Mouse (Mus musculus) brain, embryonic 18.5 days (tissue): ENCODE results near the gene Alyref.

Experiments used
- DNase-seq: peaks from one replicate; pipeline ENCODE4 v3.0.0-alpha.2; 2012; ENCODE audit warnings: low read depth, low spot score

Alyref gene

DNA sequence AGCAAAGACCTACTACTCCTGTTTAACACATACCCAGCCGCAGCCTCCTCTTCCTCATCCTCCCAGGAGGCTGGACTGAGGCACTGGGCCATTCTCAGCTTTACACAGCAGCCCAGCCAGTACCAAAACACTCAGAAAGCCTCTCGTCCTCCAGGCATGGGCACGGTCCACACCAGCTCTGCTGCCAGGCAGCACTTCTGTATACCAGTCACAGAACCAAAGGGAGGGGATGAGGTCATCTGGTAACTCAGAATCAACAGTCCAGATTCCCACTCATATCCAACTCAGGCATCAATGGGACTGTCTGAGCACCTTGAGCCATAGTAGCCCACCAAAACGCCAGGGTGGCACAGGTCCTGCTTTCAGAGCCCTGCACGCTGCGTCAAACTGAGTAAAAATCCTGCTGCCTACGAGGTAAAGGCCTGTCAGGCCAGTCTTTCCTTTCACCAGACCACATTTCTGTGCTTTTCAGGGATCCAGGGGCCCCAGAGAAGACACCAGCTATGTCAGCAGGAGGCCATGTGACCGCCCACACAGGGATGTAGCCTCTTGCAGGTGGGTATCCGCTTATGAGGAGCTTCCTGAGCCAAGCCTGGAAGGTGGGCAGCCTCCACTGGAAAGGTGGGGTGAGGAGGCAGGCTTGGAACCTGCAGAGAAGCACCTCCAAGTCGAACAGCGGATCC, 28.8 kb upstream of the Alyref start:
- DNase-seq: no peak

DNA sequence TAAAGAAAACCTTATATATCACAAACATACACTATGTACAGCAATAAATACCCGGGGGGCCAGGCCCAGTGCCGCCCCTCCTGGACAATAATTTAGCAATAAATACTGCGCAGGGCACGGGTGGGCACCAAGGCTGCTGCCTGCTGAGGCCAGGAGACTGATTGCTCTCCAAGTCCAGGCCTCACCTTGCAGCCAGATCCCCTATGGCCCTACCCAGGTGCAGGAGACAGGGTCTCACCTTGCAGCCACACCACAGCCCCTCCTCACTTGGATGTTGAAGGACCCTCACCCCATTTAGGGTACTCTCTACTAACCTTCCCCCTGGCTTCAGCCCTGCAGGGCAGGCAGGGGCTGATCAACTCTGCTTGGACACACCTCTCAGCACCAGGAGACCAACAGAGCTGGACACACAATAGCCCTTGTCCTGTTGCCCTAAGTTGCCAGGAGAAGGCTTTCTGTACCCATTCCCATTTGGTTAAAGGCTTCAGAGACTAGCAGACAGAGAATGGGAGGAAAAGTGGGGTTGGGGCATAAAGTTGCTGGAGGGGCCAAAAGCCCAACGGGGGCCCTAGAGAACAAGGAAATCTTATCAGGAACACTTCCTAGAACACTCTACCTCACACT, 27.1 kb upstream of the Alyref start, which contains the start of gene Sirt7:
Gene Sirt7, minus strand, starts transcription at position 89 of the 624 bp plus-strand sequence.
- no peak for DNase-seq

DNA sequence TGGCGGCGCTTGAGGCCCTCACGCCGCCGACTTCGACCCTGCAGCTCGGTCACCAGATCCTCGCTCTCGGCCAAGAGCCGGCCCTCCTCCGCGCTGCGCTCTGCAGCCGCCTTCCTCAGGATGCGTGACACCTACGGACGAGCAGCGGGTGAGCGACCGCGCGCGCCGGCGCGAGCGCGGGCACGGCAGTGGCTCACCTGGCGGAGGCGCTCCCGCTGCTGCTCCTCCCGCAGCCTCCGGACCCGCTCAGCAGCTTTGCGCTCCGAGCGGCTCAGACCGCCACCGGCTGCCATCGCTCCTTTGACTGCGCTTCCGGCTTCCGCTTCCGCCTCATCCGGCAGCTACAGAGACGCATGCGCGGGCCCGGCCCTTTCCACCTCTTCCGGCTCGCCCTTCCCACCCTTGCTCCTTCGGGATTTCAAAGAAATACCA, 26.5 kb upstream of the Alyref start:
- DNase-seq: peak; percentile 67

DNA sequence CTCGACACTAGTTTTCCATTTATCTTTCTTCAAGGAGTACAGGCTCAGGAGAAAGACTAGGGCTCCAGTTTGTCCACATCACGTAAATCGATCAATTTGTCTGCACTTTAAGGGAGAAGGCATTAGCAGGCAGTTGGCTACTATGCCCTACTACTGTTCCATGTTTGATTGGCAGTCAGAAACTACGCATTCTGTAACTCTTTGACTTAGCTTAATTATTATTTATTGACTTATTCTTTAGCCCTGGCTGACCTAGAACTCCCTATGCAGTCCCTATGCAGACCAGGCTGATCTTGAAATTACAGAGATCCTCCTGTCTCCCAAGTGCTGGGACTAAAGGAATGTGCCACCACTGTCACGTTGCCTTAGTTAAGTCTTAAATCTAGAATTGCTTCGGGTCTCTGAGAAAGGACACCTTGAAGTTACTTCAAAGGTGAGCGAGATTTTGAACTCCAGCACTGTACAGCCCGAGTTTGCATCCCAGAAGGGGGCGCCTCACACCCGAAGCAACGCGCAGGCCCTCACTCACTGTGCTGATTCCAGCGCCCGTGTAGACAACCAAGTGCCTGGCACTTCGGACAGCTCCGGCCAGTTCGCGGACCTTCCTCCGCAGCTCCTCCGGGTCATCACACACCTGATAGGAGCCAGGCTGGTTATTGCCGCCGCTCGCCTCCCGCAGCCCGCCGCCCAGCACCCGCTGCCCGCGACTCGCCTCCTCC, 26.0 kb upstream of the Alyref start:
- no peak for DNase-seq

DNA sequence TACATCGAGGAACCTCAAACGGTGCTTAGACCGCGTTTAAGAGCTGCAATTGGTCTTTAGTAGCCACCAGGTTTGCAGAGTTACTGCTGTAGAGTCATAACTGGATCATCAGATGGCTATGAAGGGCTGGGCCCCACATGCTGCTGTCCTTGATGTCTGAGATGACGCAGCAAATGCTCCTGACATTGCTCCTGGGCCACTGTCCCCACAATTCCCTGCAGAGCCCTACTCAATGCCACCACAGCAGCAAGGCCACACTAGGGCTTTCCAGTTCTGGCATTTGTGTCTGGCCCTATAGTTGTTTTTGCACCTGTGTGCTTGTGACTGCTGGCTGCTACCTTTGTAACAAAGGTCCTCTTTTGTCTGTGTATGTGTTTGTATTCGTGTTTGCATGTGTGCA, 24.6 kb upstream of the Alyref start:
- no peak for DNase-seq

DNA sequence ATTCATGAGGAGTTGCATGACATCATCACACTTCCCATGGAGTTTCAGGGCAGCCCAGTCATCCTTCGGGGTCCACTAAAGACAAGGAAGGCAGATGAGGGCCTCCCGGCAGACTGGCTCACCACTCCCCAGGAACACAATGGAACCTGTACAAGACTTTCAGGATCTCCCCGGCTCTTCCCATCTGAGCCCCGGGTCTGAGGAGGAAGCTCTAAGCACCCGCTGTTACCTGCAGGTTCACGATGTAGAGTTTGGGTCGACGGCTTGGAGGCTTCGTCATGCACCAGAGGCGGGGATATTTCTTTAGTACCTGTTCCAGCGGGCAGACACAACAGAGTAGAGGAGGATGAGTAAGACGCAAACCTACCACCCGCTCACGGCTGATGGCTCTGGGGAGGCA, 22.0 kb upstream of the Alyref start:
- no peak for DNase-seq

DNA sequence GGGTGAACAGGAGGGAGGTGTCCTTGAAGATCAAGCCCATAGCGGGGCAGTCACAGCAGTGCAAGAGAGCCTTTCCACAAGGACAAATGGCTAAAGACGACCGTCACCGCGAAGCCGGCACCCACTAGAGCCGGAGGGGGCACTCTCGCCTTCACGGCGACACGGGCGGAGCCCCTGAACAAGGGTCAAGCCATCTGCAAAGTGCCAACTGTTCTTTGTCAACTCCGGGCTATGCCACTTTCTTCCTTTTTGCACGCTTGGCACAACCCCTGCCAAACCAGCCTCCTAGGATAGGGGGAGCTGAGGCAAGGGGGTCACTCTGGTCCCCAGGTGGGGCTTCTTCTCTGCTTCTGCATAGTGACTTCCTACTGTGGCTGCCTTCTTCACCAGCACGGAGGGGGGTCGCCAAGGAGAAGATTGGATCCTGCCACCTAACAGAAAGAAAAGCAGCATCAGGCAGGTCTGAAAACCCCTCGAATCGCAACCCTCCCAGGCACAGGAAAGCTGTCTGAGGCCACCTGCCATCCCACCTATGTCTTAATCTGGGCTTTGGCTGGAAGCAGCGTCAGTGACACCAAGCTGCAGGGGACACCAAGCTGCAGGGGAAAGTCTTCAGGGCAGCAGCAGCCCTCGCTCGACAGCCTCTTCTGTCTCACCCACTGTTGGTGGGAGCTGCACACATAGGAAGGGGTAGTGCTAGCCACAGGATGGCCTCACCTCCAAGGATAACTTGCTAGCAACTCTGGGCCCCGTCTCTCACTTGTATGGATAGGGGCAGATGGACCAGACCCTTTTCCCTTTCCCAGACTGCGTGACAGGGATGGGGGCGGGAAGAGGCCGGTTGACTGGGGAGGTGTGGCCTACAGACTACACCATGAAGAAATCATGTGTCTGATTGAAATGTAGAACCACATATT, 20.7 kb upstream of the Alyref start:
- no peak for DNase-seq

DNA sequence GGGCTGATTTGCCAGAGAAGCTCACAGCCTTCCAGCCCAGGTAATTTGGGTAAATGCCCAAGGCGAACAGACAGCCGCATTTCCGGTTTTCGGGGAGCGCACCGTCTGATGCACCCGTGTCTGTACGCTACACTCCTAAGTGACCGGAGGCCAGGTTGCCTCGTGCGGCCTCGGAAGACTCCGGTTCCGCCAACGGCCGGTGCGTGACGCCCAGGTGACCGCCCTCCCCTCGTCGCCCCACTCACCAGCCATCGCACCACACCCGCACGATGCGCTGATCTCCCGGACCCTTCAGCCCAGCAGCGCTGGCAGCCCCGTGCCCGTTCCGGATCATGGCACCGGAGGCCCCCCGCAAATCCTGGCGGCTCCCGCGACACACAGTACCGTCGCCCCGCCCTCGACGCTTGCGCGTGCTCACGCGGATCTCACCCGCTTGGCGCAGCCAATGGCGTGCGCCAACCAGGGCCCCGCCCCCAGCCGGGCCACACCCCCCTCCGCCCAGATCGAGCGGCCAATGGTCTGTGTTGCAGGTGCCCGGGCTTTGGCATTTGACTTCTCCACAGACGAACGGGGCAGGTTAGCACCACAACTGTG, 19.5 kb upstream of the Alyref start, which contains the start of gene Pcyt2:
Gene Pcyt2, minus strand, starts transcription at position 418 of the 594 bp plus-strand sequence.
- DNase-seq: peak; percentile 76

DNA sequence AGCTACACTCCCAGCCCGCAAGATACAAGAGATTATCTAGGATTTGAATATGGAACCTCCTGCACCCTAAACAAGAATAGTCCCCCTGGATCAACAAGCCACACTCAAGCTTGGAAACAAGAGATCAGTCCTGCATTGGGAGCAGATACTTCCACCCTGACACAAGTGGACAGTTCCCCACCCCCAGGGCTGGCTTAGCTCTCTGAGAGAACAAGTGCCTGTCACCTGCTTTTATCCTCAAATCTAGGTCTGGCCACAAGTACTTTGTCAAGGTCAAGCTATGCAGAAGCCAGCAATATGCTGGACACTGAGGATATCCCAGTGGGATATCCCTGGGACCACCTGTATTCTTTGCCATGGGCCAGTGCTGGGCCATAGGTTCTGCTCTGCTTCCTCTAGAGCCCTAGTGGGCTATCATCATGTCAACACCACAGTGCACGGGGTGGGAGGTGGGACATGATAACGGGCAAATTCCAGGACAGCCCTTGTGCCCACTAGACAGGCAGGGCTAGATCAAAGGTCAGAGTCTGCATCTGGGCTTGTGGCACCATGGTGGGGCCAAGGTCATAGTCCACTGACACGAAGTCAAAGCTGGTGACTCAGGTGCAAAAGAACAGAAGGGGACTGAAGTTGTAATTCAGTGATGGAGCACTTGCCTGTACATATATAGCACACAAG, 18.6 kb upstream of the Alyref start:
- DNase-seq: no peak

DNA sequence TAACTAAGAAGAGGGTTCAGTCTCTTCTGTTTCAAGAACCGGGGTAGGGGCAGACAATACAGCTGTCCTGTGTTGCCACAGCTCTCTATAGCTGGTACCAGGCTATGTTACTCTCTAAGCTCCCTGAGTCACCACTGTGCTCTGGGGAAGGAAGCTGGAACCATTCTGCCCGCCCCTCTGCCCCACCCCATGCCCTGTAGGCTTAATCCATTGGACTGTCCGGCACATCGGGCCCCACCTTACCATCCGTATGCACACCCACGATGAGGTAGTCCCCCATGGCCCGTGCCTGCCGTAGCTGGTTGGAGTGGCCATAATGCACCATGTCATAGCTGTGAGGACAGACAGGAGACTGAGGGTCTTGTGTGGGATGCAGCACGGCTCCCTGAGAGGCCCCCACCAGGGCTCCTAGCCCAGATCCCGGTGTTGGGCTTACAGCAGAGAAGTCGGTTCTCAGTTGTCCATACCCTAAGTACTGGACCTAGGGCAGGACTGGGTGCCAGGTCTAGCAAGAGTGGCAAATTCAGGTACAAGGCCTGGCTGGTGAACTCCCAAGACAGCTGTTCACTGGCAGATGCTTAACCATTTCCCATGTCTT, 17.5 kb upstream of the Alyref start:
- DNase-seq: no peak

DNA sequence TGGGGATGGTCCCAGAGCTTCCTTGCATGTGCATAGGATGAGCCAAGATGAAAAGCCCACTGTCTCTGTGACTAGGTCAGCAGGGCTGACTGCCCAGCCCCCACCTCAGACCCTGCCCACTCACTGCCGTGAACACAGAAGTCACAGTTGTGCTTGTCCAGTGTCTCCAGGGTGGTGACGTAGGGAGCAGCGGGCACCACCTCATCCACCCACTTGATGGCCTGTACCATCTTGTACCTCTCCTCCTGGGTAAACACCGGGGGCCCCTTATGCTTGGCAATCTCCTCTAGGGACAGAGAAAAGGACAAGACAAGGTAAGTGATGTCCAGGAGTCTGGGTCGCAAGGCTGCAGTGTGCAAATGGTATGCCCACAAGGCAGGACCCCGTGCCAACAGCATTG, 17.0 kb upstream of the Alyref start:
- DNase-seq: no peak

DNA sequence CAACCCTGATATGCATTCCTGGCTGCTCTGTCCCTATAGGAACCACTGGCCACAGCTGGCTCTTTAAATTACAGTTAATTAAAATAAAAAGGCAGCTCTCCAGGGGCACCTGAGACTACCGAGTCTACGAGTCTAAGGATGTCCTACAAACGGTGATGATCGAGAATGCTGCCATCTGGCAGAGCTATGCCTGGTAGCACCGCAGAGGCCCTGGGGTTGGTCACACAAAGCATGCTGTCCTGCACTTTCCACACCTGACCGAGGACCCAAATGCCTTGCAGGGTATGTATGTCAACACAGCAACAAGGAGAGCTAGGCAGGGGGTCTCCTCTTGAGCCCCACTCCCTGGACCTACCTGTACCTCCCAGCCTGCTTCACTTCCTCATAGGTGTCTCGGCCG, 15.8 kb upstream of the Alyref start:
- no peak for DNase-seq

DNA sequence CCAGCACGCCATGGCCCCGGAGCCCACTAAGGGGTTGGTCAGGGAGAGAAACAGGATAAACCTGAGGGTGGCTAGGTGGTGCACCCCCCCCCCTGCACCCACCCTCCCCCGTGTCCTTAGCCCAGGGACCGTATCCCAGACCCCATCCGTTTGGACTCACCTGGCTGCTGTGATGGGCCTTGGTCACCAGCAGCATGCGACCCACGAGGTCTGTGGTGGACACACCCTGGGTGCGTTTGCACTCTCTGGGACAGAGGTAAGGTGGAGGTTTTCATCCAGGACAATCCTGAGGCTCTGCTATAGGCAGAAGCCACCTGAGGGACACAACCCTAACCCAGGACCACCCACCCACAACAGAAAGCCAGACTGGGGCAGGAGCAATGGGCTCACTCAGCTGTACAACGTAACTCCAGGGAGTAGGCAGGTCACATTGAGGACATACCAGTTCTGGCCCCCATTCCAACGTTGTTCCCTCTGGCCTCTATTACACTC, 15.4 kb upstream of the Alyref start:
- no peak for DNase-seq

DNA sequence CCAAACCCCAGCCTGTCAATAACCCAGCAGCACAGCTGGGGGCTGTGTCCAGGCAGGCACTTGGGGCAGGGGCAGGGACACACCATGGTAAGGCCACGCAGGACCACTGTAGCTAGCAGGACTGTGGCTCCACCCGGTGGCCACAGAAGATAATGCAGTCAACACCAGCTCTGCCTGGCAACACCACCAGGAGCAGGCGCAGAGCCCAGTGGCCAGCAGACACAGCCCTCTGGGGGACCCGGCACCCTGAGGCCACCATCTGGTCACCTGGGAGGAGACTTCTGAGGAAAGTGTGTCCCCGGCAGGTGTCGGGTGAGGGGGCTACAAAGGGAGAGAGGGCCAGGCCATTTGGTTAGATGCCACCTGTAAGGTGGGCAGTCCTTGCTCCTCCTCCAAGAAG, 14.6 kb upstream of the Alyref start:
- DNase-seq: no peak

DNA sequence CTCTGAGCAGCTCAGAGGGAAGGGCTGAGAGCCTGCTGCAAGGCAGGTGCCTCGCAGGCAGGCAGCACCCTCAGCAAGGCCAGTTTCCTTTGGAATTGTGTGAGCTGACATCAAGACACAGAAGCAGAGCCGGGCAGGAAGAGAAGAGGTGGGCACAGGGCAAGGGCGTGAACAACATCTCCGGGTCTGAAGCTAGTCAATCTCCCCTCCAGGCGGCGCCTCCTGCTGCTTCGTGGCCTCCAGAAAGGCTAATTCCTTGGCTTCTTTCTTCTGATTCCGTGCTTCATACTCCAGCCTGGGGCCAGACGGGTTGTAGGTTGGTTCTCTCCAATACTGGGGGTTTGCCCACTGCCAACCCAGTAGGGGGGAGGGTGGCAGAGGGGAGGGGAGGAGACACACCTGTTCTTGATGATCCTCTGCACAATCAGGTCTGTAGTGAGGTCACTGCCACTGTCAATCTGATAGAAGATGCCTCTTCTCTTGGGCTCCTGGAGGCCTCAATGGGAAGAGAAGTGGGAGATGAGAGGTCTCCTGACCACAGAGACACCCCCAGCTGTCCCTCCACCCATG, 12.4 kb upstream of the Alyref start:
- no peak for DNase-seq

DNA sequence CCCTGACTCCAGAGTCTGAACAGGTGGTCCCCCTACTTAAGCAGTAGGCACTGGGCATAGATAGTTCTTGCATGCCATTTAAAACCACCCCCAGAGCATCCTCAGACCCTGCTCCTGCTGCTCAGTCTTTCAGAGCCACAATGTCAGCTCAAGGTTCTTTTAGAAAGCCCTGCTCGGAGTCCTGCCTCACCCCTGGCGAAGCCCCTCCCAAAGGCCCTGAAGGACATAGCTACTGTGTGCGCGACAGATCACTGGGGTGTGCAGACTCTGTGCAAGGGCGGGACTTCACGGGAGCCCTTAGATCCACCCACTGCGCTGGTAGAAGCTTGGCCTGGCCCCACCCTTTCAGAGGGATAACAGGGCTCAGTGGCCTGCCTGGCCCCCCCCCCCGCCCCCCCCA, 11.1 kb upstream of the Alyref start:
- DNase-seq: no peak

DNA sequence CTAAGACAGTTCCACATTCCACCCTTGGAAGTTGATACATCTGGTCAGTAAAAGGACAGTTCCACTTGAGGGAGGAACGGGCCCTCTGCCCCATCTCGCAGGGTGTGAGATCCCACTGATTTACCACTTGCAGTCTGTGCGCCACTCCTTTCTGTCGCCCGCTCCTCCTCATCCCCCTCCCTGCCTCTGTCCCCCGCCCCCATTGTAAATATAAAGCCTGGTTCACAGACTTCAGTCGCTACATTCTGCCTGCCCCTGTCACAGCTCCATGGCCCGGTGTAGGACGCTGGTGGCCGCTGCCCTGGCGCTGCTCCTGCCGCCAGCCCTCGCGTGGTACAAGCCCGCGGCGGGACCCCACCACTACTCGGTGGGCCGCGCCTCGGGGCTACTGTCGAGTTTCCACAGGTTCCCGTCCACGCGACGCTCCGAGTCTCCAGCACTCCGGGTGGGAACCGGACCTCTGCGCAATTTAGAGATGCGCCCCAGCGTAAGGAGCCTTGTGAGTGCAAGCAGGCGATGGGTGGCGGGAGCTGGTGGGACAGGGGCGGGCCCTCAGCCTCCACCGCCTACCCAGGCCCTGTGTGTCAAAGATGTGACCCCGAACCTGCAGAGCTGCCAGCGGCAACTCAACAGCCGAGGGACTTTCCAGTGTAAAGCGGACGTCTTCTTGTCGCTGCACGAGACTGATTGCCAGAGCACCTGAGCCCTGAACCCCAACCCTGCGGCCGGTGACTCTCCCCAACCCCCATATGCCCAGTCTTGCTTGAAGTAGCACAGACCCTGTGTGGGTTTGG, 10.3 kb upstream of the Alyref start, which contains the start of gene Npb:
Gene Npb, plus strand, starts transcription at position 237 of the 794 bp plus-strand sequence.
- DNase-seq: no peak

DNA sequence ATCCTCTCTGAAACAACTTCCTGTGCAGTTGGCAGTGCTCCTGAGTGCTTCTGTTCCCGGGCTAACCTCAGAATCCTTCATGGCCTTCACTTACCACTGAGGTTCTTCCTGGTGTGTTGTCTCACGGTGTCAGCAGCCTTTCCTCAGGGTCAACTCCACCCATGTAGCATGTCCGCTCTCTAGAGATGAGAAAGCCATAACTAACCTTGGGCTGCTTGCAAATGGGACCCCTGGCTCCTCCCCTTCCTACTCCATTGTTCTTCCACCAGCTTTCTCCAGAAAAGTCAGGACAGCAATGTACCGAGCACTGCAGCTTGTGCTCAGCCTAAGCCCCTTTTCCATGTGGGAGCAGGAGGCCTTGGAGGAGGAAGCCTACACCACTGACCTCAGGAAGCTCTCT, 8.6 kb upstream of the Alyref start:
- DNase-seq: no peak

DNA sequence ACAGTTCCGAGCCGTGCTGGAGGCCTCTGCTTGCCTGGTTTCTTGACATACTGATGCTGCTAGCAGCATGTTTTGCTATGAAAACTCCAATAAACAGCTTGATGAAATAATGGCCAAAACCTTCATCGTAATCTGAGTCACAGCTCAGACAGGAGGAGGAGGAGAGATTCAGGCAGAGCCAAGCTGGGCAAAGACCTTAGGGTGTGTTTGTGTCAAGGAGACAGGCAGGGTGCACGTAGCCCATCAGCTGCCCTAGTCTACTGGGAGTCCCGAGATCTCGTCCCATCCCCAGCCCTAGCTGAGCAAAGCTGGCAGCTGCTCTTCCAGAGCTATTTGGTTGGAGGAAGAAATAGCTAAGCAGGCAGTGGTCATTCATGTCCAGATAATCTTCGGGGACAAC, 7.5 kb upstream of the Alyref start:
- DNase-seq: no peak
